Mouse (Mus musculus) midbrain, embryonic 15.5 days (tissue): ENCODE measurements around the gene Exph5. TPM values are rescaled to one million over a fixed set of nuclear protein-coding genes. Genes with fewer than 3 reads are reported as not detected.

ENCODE experiments used
- microRNA-seq: library from miRNA; unstranded; fragments of <30 nt; microRNA quantifications from one replicate; pipeline ENCODE4, GENCODE M21; 2016
- polyA plus RNA-seq: library from polyadenylated mRNA; unstranded; fragments of >200 nt; fragmentation: Nextera tagmentation; extraction: Ambion mirVana; gene quantifications from 2 replicates; pipeline ENCODE4 v1.2.1, GENCODE M21; 2015

Exph5 gene
- polyA plus RNA-seq, 1 experiment from 2014 or later = 0.35 TPM

Small RNA genes lying within 50 kb of the gene (microRNA-seq; reads per million reads assigned to microRNA genes)
- not detected for gene Mir130c

Other genes with a start within 250 kb of the Exph5 start
- 22.7 and 25.8 TPM in 2 replicates for gene Ddx10, start 53.6 kb upstream of the Exph5 start, polyA plus RNA-seq
- 5.8 and 6.6 TPM in 2 replicates for gene Kdelc2, start 82.4 kb downstream of the Exph5 start, polyA plus RNA-seq
- 0.13 and 0.28 TPM in 2 replicates for gene 4930550C14Rik, start 100.7 kb downstream of the Exph5 start, polyA plus RNA-seq
- gene Atm, start 235.1 kb downstream of the Exph5 start, polyA plus RNA-seq = 9.2 and 10.5 TPM in 2 replicates
- 9.9 and 11.0 TPM in 2 replicates for gene Npat, start 235.4 kb downstream of the Exph5 start, polyA plus RNA-seq